Mouse (Mus musculus): Measurements from ENCODE around the gene Xndc1.

DNA sequence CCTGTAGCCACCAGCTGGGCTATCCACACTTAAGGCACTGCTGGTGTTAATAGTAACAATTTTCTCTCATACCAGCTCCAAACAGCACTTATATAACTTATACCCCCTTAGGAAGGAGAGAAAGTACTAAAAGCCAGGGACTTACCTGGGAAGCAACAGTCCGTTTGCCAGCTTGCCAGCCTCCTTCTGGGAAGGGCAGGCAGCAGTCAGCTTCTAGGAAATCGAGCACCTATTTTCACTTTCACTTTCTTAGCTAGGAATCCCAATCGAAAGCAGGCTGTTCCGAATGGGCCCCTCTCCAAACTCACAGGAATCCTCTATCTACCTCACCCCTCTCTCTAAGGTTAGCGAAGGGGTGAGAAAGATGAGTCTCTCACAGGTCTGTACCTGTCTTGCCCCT is 47.9 kb upstream of the Xndc1 start:
- TF ChIP-seq POLR2A (IDR thresholded peaks at IDR 0.05; ENCODE audit: insufficient read depth, low read depth, low read length): no peak
- TF ChIP-seq CTCF (IDR thresholded peaks at IDR 0.05; ENCODE audit: insufficient read depth, low read depth, low read length): no peak
